Mouse (Mus musculus) cerebellum, postnatal 10 days (tissue): Measurements from ENCODE around the gene Rpp21.
A peak's percentile ranks its signal among the peaks of the same experiment; 100 is the strongest.
"Not testable (repeated sequence)": the region's sequence is repeated elsewhere in the genome, so short reads cannot be mapped to it uniquely, and the experiment has no call there.

ENCODE experiments used
- DNase-seq, 2 experiments: peaks; one replicate each; pipeline ENCODE4 v3.0.0; 2021; ENCODE audit warnings: mixed read lengths in 2 of 2

Rpp21 gene

GRCm38 (mm10) chr17:36257969-36258368 is at the start of gene Rpp21:
Rpp21 (minus strand) TSS chr17:36258069.
- no peak for DNase-seq

- no peak for DNase-seq
These were observed 28.5 kb upstream of the Rpp21 start, which contains the start of gene H2-M10.2 for GRCm38 (mm10) chr17:36286390-36286789. H2-M10.2 (minus strand) TSS chr17:36286490.

DNA sequence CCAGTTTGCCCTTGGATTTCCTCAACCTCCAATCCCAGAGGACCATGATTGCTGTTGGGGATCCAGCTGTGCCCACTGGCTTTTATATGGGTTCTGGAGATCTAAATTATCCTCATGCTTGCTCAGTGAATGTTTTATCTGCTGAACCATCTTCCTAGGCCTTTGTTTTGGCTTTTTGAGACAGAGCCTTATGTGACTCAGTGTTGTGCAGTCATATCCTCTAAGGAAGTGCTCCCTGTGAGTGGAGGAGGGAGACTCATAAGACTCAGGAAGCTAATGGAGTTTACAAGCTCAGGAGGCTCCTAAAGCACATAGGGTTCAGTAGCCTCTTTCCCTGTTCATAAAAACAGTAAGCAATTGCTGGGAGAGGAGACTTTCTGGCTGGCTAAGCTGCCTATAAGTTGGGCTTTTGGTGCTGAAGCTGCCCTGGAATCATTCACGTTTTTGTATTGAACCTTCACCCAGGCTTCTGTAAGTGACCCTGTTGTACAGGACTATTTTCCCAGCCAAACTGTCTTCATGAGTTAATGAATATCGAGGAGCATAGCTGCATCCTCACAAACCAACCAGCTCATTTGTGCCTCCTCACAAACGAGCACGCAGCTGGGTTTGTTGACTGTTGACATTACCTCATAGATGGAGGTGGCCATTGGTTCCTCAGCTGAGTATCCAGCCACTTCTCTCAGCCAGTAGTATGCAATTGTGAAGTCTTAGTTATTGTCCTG is 23.8 kb upstream of the Rpp21 start:
- DNase-seq, result no peak

DNA sequence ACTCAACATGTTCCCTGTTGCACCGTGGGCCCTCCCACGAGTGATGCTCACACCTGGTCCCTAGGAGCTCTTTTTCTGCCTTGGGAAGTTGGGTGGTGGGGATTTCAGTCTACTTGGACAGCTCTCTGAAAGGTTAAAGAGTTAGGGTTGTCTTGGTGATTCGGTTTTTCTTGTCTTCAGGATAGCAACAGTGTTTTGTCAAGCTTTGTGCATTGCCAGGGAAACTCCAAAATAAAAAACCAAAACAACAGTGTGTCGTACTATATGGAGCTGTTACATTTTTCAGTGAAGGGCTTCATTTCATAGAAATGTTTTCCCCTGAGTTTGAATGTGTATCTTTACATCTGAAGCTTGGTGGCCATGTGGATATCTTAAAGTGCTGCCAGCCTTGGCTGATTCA is 16.9 kb upstream of the Rpp21 start:
- no peak for DNase-seq

DNA sequence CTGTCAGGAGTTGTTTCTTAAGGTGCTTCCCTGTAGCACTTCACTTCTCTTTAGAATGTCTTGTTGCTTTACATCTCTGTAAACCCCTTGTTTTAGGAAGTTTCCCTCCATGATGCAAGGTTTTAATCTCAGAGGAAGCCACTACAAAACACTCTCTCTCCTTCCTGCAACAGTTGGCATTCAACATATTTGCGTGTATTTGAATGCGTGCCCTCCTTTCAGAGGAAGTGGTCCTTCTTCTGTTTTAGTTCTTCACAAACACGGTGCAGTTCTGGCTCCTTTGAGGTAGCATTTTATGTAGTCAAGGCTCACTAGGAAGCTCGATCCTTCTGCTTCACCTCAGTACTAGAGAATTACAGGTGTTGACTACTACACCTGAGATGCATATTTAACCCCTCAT is 15.9 kb upstream of the Rpp21 start:
- DNase-seq, result no peak

DNA sequence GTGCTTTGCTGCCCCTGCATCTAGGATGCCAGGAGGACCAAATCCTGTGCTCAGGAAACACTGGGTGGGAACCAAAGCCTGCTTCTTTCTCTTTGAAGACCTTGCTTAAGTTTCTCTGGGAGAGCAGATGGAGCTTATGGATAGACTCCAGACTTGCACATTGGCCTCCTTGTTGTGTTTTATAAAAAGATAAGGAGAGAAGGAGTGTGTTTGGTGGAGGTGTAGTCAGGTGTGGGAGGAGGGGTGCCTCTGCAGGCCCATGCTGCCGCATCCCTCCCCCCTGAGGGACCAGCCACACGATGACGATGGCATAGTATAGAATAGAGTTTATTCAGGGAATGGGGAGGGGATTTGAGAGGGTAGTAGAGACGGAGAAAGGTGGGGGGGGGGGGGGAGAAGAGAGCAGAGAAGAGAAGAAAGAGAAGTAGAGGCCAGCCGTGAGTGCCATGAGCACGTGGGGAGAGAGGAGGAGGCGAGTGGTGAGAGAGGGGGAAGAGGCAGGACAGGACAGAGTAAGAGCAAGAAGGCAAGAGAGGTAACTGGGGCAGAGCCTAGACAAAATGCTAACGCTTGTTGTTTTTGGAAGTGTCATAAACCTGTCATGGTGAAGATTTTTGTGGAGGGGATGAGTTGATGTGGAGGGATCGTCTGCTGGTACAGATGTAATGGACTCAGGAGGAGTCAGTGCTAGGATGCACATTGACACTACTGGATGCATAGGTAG is 14.9 kb upstream of the Rpp21 start:
- no peak for DNase-seq

GRCm38 (mm10) chr17:36271586-36272256 is 13.9 kb upstream of the Rpp21 start, which contains the start of gene Trim39:
Trim39 (minus strand) TSS chr17:36272247.
- DNase-seq, result peak in 1 of 2 experiments; percentile 88

DNA sequence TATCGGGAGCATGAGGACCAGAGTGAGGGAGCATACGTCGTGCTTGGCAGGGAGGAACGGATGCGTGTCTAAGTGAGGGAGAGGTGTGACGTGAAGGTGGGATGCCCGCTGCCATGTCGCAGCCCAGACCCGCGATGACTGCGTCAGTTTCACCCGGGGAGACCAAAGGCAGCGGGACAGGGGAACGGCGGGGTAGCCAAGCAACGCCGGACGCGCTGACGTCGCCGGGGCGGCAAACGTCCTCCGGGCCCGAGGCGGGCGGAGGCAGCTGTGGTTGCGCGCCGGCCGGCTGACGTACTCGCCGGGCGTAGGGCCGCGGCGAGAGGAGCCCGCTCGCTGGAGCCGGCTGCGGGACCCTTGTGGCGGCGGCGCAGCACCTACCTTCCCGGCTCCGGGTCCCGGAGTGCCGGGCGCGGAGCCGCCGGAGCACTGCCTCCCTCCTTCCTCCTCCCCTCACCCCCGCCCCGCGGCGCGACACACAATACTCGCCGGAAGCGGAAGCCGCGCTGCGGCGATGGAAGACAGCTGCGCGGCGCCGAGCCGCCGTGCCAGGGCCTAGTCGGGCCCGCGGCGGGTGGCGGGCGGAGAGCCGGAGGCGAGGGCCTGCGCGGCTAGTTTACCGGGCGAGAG is 13.2 kb upstream of the Rpp21 start:
- peak; percentile 94 to 95 for DNase-seq

GRCm38 (mm10) chr17:36265834-36266233 is 8.0 kb upstream of the Rpp21 start:
- peak; percentile 21 to 38 for DNase-seq

GRCm38 (mm10) chr17:36264273-36264925 is 6.5 kb upstream of the Rpp21 start:
- DNase-seq, result no peak

GRCm38 (mm10) chr17:36261511-36262166 is 3.8 kb upstream of the Rpp21 start:
- no peak for DNase-seq

- DNase-seq, result peak; percentile 93
These were observed 475 bp downstream of the Rpp21 start for GRCm38 (mm10) chr17:36257241-36257947.

DNA sequence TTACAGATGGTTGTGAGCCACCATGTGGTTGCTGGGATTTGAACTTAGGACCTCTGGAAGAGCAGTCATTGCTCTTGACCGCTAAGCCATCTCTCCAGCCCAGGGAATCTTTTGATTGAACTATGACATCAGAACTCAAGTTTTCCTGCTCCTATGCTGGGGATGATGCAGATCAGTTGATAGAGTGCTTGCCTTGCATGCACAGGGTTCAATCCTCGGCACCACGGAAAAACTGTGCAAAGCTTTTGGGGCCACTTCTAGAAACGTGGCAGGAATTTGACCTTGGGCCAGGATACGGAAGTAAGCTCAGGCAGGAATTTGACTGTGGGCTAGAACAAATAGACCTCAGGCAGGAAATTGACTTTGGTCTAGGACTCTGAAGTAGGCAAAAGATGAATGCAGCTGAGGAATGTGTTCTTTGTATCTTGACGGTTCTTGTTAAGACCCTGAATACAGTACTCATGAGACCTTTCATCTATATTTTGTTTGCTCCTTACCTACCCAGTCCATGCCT is 4.7 kb downstream of the Rpp21 start:
- DNase-seq, result no peak

- DNase-seq, result no peak
These were observed 5.5 kb downstream of the Rpp21 start for GRCm38 (mm10) chr17:36252250-36252876.

DNA sequence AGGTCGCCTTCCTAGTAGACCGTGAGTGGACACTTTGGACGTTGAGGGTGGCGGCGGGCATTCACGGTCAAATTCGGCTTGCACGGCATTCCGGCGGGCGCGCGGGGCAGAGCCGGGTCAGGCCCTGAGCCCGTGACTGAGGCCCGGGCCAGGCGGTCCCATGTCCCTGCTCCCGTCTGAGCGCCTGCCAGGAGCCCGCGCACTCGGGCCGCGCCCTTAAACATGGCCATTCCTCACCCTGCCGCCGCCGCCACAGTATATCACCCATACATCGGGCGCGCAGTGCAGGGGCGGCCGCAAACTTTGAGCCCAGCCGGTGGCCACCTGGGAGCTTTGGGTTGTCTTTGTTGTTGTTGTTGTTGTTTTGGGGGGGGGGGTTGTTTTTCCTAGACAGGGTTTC is 9.0 kb downstream of the Rpp21 start:
- DNase-seq, result no peak

DNA sequence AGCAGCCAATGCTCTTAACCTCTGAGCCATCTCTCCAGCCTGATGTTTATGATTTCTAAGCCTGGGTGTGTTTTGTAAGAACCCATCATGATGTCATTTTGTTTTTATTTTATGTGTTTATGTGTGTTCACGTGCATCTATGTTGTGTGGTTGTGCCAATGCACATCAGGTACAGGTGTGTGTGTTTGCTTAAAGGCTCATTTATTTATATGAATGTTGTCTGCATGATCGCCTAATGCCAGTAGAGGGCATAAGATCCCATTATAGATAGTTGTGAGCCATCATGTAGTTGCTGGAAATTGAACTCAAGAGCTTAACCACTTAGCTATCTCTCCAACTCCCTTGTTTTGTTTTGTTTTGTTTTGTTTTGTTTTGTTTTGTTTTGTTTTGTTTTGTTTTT is 12.1 kb downstream of the Rpp21 start:
- no peak for DNase-seq

DNA sequence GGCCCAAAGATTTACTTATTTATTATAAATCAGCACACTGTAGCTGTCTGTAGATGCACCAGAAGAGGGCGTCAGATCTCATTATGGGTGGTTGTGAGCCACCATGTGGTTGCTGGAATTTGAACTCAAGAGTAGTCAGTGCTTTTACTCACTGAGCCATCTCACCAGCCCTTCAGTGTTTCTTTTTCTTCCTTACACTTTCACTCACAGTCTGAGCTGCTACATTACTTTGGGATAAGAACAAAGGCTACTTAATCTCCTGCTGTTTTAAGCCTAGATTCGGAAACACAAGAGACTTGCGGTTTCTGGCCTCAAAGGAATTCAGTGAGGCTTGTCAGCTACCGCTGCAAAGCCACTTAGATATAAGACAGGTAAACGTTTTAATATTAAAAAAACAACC is 13.8 kb downstream of the Rpp21 start:
- DNase-seq, result no peak

GRCm38 (mm10) chr17:36240637-36241213 is 17.1 kb downstream of the Rpp21 start:
- no peak for DNase-seq

- peak in 1 of 2 experiments; percentile 40 for DNase-seq
These were observed 20.4 kb downstream of the Rpp21 start for GRCm38 (mm10) chr17:36237321-36237921.

GRCm38 (mm10) chr17:36235300-36235699 is 22.6 kb downstream of the Rpp21 start:
- not testable (repeated sequence) for DNase-seq
